Mouse (Mus musculus) testis, postnatal 14 days (tissue): ENCODE results near the gene Bag3.

Experiments
- DNase-seq: peaks from one replicate; pipeline ENCODE4 v3.0.0; 2021; ENCODE audit warnings: low spot score

Gene Bag3

GRCm38 (mm10) chr7:128538196-128538595 is 14.8 kb downstream of the Bag3 start:
- no peak for DNase-seq

GRCm38 (mm10) chr7:128538769-128539168 is 15.4 kb downstream of the Bag3 start:
- no peak for DNase-seq

- no peak for DNase-seq
Observed at GRCm38 (mm10) chr7:128540111-128540510, 16.7 kb downstream of the Bag3 start.

- DNase-seq: no peak
Observed at GRCm38 (mm10) chr7:128540734-128541133, 17.3 kb downstream of the Bag3 start.

- no peak for DNase-seq
Observed at GRCm38 (mm10) chr7:128541186-128541585, 17.8 kb downstream of the Bag3 start.

- DNase-seq: no peak
Observed at GRCm38 (mm10) chr7:128541771-128542170, 18.4 kb downstream of the Bag3 start.

- DNase-seq: no peak
Observed at GRCm38 (mm10) chr7:128542488-128542887, 19.1 kb downstream of the Bag3 start.

- DNase-seq: no peak
Observed at GRCm38 (mm10) chr7:128543148-128543855, 19.9 kb downstream of the Bag3 start.

- no peak for DNase-seq
Observed at GRCm38 (mm10) chr7:128543961-128544360, 20.5 kb downstream of the Bag3 start.

- no peak for DNase-seq
Observed at GRCm38 (mm10) chr7:128544566-128545262, 21.3 kb downstream of the Bag3 start.

- no peak for DNase-seq
Observed at GRCm38 (mm10) chr7:128546031-128546430, 22.6 kb downstream of the Bag3 start.

- DNase-seq: no peak
Observed at GRCm38 (mm10) chr7:128549137-128549536, 25.7 kb downstream of the Bag3 start.

- no peak for DNase-seq
Observed at GRCm38 (mm10) chr7:128550328-128551086, 27.1 kb downstream of the Bag3 start.

- no peak for DNase-seq
Observed at GRCm38 (mm10) chr7:128551087-128551457, 27.7 kb downstream of the Bag3 start.

GRCm38 (mm10) chr7:128553105-128553705 is 29.8 kb downstream of the Bag3 start:
- DNase-seq: no peak

GRCm38 (mm10) chr7:128554502-128554901 is 31.1 kb downstream of the Bag3 start:
- no peak for DNase-seq

- no peak for DNase-seq
Observed at GRCm38 (mm10) chr7:128555141-128555750, 31.8 kb downstream of the Bag3 start.

- no peak for DNase-seq
Observed at GRCm38 (mm10) chr7:128556923-128557430, 33.6 kb downstream of the Bag3 start.

GRCm38 (mm10) chr7:128563373-128563772 is 40.0 kb downstream of the Bag3 start:
- DNase-seq: no peak

- DNase-seq: no peak
Observed at GRCm38 (mm10) chr7:128566311-128566710, 42.9 kb downstream of the Bag3 start.

- DNase-seq: no peak
Observed at GRCm38 (mm10) chr7:128567561-128568244, 44.3 kb downstream of the Bag3 start.
